Mouse (Mus musculus) testis, postnatal 10 days (tissue): Measurements from ENCODE around the gene Nudcd3.

Source experiments
- DNase-seq: peaks from one replicate; pipeline ENCODE4 v3.0.0; 2021; ENCODE audit warnings: low spot score

Gene Nudcd3

GRCm38 (mm10) chr11:6177781-6178420 lies 22.3 kb downstream of the Nudcd3 start:
- DNase-seq: no peak

- no peak for DNase-seq
Observed at GRCm38 (mm10) chr11:6175506-6175905, 24.7 kb downstream of the Nudcd3 start.

- DNase-seq: no peak
Observed at GRCm38 (mm10) chr11:6174719-6175118, 25.5 kb downstream of the Nudcd3 start.

- DNase-seq: no peak
Observed at GRCm38 (mm10) chr11:6169041-6169663, 31.1 kb downstream of the Nudcd3 start.

- DNase-seq: no peak
Observed at GRCm38 (mm10) chr11:6166351-6166750, 33.9 kb downstream of the Nudcd3 start.

- DNase-seq: no peak
Observed at GRCm38 (mm10) chr11:6165391-6166081, 34.7 kb downstream of the Nudcd3 start.

- DNase-seq: no peak
Observed at GRCm38 (mm10) chr11:6164781-6165180, 35.4 kb downstream of the Nudcd3 start.

GRCm38 (mm10) chr11:6163706-6164105 lies 36.5 kb downstream of the Nudcd3 start:
- no peak for DNase-seq

GRCm38 (mm10) chr11:6163062-6163461 lies 37.2 kb downstream of the Nudcd3 start:
- DNase-seq: no peak

GRCm38 (mm10) chr11:6161549-6161948 lies 38.7 kb downstream of the Nudcd3 start:
- DNase-seq: no peak

- DNase-seq: no peak
Observed at GRCm38 (mm10) chr11:6160663-6161271, 39.4 kb downstream of the Nudcd3 start.

- DNase-seq: no peak
Observed at GRCm38 (mm10) chr11:6159704-6160275, 40.4 kb downstream of the Nudcd3 start.

- no peak for DNase-seq
Observed at GRCm38 (mm10) chr11:6158515-6158914, 41.7 kb downstream of the Nudcd3 start.

GRCm38 (mm10) chr11:6157119-6157518 lies 43.1 kb downstream of the Nudcd3 start:
- DNase-seq: no peak

GRCm38 (mm10) chr11:6156651-6157050 lies 43.6 kb downstream of the Nudcd3 start:
- no peak for DNase-seq

- DNase-seq: no peak
Observed at GRCm38 (mm10) chr11:6154211-6154701, 46.0 kb downstream of the Nudcd3 start.

GRCm38 (mm10) chr11:6152864-6153263 lies 47.4 kb downstream of the Nudcd3 start:
- no peak for DNase-seq

- no peak for DNase-seq
Observed at GRCm38 (mm10) chr11:6138233-6138950, 61.8 kb downstream of the Nudcd3 start.

GRCm38 (mm10) chr11:6132886-6133285 lies 67.3 kb downstream of the Nudcd3 start:
- DNase-seq: no peak

GRCm38 (mm10) chr11:6130578-6130977 lies 69.6 kb downstream of the Nudcd3 start:
- DNase-seq: no peak

- DNase-seq: no peak
Observed at GRCm38 (mm10) chr11:6123605-6124120, 76.6 kb downstream of the Nudcd3 start.
